Mouse (Mus musculus): Measurements from ENCODE around the gene Kcnq5.

DNA sequence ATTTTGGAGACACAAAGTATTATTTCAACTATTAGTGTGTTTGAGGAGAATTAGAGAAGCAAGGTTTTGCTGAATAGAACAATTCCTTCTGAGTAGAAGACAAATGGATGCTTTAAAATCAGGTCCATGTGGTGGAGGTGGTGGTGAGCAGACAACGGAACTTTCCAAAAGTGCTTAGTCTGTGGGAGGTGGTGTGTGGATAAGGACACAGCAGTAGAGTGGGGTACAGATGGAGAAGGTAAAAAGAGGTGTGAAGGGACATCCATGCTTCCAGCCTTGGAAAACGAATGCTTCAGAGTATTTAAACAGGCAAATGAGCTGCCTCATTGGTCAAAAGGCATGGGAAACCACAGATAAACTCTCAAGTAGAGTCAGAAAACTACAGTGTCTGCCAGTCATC lies 422.3 kb downstream of the Kcnq5 start:
- TF ChIP-seq POLR2A (IDR thresholded peaks at IDR 0.05; ENCODE audit: control insufficient read depth, low read depth, low read length): no peak
- TF ChIP-seq CTCF (IDR thresholded peaks at IDR 0.05; ENCODE audit: control insufficient read depth, insufficient read depth, insufficient replicate concordance, low read depth, low read length): no peak
